Mouse (Mus musculus): Measurements from ENCODE around the gene Sdha.

The Sdha gene

DNA sequence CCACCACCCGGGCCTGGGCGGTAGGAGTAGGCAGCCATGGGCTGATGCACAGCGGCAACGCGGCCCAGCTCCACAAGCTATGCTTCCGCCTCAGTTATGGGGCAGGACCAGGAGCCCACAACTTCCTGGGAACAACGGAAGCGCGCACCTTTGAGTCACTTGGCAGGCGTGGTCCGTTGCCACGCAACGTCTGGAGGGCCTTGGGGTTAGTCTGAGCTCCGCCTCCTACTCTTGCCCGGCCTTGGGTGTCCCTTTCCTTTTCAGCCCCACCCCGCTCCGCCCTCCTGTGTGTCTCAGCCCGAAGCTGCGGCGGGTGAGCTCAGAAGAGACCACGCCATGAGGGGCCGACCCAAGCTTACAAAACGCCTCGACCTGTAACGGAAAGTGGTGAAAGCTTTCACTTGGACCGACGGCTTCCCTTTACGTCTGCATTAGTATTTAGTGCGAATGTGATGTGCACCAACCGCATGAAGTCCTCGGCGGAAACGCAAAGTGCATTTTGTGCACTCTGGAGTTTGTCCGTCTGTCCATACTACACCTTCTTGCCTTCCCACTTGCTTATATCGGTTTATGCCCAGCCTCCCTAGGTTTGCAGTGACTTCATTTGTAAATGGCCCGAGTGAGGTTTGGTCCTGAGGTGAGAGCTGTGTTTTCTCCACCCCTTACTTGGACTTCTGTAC, 32.8 kb downstream of the Sdha start, which contains the start of gene Pdcd6:
TSS of gene Pdcd6 (minus strand) at position 411 of the 680 bp plus-strand sequence.
- H3K27me3 ChIP-seq (ENCODE audit: control insufficient read depth, insufficient read depth, low read length, poor library complexity, severe bottlenecking): no peaks in the 10 kb centered on the region
- DNase-seq (ENCODE audit: low read depth, low spot score): peak; percentile 93

DNA sequence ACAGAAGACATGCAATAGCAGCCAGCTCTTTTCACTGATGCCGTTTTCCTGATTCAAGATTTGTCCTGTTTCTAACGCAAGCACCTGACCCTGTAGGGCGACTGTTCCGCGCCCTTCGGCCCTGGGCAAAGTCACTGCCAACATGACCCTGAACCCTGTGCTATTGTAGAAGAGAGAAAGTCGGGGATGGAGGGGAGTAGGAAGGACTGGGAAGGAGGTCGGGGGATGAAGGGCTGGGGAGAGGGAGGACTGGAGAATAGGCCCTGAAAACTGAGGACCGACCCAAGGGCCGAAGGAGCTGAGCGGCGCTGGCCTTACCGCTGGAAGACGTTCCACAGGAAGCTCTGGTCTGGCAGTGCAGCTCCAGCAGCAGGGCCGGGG, 33.3 kb downstream of the Sdha start:
- DNase-seq (ENCODE audit: low read depth, low spot score): no peak
- H3K27me3 ChIP-seq (ENCODE audit: control insufficient read depth, insufficient read depth, low read length, poor library complexity, severe bottlenecking): no peaks in the 10 kb centered on the region
- peaks cover 2% of the 10 kb centered on the region; the same call in 1 of the 2 replicates for H3K36me3 ChIP-seq (ENCODE audit: control insufficient read depth, insufficient read depth, low read length, poor library complexity, severe bottlenecking)

More for the DNA sequence above, 32.8 kb downstream of the Sdha start, which contains the start of gene Pdcd6:
- peaks cover 2% of the 10 kb centered on the region; the same call in 1 of the 2 replicates for H3K36me3 ChIP-seq (ENCODE audit: control insufficient read depth, insufficient read depth, low read length, poor library complexity, severe bottlenecking)

DNA sequence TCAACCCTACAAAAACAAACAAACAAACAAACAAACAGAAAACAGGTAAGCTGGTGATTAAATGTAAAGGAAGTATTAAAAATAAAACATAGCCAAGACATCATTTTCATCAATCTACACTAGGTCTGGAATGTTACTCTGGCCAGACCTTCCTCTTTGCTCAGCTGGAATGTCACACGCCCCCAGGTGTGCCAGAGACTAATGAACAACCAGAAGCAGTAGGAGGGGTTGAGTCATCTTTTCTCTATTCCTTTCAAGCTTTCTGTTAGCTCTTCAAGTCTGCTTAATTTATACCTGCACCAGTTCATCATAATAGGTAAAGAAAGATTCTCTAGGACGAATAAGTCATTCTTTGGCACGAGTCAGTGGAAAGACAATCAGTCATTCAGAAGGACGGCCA, 33.7 kb downstream of the Sdha start:
- Histone ChIP-seq H3K36me3 (ENCODE audit: control insufficient read depth, insufficient read depth, low read length, poor library complexity, severe bottlenecking) (peaks cover 2% of the 10 kb centered on the region; the same call in 1 of the 2 replicates), H3K27me3 (ENCODE audit: control insufficient read depth, insufficient read depth, low read length, poor library complexity, severe bottlenecking) (no peaks in the 10 kb centered on the region)
- DNase-seq (ENCODE audit: low read depth, low spot score): no peak

DNA sequence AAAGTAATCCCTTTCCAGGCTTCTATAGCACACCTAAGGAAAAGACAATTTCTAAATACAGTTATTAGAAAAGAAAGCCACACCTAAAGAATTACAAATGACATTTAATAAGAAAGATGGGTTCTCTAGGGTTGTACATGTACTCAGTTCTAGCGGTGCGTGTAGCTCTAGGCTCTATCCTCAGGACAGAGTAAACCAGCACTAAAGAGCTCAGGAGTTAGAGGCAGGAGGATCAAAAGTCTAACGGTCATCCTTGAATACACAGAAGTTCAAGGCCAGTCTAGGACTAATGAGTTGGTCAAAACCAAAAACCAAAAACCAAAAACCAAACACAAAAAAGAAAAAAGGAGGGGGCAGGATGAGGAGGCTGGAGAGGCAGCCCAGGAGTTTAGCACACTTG, 35.5 kb downstream of the Sdha start:
- H3K36me3 ChIP-seq (ENCODE audit: control insufficient read depth, insufficient read depth, low read length, poor library complexity, severe bottlenecking): 0 out of 2 replicates have a peak, but pooled peaks cover 2% of the 10 kb centered on the region
- no peak for DNase-seq (ENCODE audit: low read depth, low spot score)
- H3K27me3 ChIP-seq (ENCODE audit: control insufficient read depth, insufficient read depth, low read length, poor library complexity, severe bottlenecking): no peaks in the 10 kb centered on the region

DNA sequence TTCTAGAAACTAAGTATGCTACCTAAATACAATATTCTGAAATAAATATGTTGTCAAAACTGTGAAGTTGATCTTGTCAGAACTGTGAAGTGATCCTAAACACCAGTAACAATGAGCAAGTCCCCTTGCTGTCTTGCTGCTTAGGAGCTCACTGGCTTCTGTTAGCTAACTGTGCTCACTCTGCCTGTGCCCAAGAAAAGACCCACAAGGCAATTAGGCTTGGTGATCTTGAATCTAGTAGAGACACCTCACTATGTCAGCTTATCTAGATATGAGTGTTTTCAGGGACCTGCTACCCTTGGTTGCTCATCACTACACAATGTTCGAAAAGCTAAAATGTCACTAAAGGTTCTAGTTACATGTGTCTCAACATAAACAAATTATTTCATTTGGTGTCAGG, 44.3 kb downstream of the Sdha start:
- DNase-seq (ENCODE audit: low read depth, low spot score): no peak

DNA sequence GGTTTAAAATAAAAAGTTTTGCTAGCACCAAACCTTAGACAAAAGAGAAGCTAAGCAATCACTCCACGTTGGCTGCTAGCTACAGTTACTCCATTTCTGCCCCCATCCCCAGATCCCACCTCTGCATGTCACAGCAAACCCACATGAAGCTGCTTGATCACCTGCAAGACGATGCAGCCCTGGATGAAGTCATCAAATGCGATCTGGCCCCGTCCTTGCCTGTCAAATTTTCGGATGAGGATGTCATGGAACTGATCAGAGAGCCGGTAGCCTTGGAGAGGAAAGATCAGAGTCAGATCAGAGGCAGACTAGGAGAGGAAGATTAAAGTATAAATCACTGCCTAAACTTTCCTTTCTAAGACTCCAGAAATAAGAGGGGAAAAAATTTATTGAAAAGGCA, 44.7 kb downstream of the Sdha start:
- no peak for DNase-seq (ENCODE audit: low read depth, low spot score)
- Histone ChIP-seq H3K36me3 (ENCODE audit: control insufficient read depth, insufficient read depth, low read length, poor library complexity, severe bottlenecking) (peaks cover 1% of the 10 kb centered on the region; the same call in 1 of the 2 replicates), H3K27me3 (ENCODE audit: control insufficient read depth, insufficient read depth, low read length, poor library complexity, severe bottlenecking) (no peaks in the 10 kb centered on the region)

More for the DNA sequence above, 44.3 kb downstream of the Sdha start:
- no peaks in the 10 kb centered on the region for H3K27me3 ChIP-seq (ENCODE audit: control insufficient read depth, insufficient read depth, low read length, poor library complexity, severe bottlenecking)
- peaks cover 1% of the 10 kb centered on the region; the same call in 1 of the 2 replicates for H3K36me3 ChIP-seq (ENCODE audit: control insufficient read depth, insufficient read depth, low read length, poor library complexity, severe bottlenecking)

DNA sequence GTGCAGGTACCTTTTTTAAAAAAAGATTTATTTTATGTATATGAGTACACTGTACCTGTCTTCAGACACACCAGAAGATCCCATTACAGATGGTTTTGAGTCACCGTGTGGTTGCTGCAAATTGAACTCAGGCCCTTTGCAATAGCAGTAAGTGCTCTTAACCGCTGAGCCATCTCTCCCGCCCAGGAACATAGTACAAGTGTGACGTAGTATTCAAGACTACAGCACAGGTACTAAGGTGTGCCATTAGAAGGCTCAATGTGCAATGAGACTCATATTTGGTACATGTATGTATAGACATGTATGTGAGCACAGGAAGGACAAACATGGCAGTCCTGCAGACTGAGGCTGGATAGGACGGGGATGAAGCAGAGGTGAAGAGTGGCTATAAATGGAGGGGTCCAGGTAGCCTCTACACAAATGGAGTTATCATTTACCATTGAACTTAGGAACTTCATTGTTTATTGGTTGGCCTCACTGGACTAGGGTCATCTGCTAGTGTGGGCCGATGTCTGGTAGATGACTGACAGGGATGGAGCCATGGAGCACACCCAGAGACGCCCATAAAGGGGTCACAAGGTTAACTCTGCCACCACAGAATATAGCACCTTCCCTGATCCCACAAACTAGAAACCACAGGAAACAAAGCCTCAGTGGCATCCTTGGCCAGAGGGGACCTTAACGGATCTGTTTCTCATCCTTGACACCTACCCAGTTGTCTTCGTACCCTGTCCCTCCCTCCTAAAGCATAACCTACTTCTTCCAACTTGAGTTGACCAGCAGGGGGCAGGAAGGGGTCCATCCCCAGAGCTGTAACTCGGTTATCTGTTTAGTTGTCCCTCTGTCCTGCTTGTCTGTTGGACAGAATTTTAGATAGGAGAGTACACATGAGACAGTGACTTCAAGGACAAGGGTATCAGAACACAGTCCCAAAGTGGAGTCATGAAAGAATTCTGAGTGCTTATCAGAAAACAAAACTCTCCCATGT, 47.7 kb downstream of the Sdha start:
- Histone ChIP-seq H3K36me3 (ENCODE audit: control insufficient read depth, insufficient read depth, low read length, poor library complexity, severe bottlenecking) (peaks cover 1% of the 10 kb centered on the region; the same call in 1 of the 2 replicates), H3K27me3 (ENCODE audit: control insufficient read depth, insufficient read depth, low read length, poor library complexity, severe bottlenecking) (no peaks in the 10 kb centered on the region)
- peak; percentile 11 for DNase-seq (ENCODE audit: low read depth, low spot score)

DNA sequence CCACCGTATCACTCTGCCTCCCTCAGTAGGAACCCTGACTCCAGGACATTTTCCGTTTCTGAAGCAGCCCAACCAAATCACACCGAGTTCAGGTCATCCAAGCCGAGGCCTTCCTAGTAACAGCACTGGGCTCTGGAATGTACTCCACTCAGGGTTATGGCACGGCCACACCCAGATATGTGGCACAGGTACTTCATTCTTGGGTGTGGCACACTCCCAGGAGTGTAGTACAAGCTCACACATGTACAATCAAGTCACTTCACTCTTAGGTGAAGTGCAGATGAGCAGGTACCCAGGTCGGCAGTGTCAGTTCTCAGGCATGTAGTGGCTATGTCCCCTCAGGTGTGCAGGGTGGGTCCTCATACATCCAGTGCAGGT, 48.5 kb downstream of the Sdha start:
- no peaks in the 10 kb centered on the region for H3K27me3 ChIP-seq (ENCODE audit: control insufficient read depth, insufficient read depth, low read length, poor library complexity, severe bottlenecking)
- peaks cover 1% of the 10 kb centered on the region; the same call in 1 of the 2 replicates for H3K36me3 ChIP-seq (ENCODE audit: control insufficient read depth, insufficient read depth, low read length, poor library complexity, severe bottlenecking)
- DNase-seq (ENCODE audit: low read depth, low spot score): no peak

DNA sequence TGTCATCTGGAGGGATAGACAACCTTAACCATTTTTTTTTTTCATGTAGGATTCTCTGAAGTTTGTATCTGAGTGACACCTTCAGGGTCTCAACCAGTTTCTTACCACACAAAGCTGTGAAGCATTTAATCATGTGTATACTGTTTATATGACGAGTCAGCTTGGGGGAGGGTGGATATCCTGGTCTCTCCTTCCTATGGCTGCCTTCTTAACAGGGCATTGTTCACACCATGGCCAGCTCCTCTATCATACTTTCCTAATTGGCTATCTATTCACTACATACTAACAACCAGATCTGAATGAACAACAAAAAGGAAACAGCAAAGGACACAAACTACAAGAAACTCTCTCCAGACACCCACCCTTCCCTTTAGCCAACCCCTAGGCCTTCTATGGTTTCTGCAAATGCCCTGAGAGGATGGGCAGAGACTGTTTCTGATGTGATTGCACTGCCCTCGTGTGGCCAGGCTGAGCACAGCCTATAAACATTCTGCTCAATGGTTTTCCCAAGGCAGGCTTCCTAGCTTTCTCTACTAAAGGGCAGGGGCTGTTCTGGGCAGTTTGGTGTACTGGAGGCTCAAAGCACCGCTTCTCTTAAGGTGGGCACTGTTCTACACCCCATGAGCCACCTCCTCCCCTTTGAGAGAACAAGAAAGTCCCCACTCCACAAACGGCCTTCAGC, 49.0 kb downstream of the Sdha start:
- H3K36me3 ChIP-seq (ENCODE audit: control insufficient read depth, insufficient read depth, low read length, poor library complexity, severe bottlenecking): peaks cover 1% of the 10 kb centered on the region; the same call in 1 of the 2 replicates
- peak; percentile 70 for DNase-seq (ENCODE audit: low read depth, low spot score)
- no peaks in the 10 kb centered on the region for H3K27me3 ChIP-seq (ENCODE audit: control insufficient read depth, insufficient read depth, low read length, poor library complexity, severe bottlenecking)

DNA sequence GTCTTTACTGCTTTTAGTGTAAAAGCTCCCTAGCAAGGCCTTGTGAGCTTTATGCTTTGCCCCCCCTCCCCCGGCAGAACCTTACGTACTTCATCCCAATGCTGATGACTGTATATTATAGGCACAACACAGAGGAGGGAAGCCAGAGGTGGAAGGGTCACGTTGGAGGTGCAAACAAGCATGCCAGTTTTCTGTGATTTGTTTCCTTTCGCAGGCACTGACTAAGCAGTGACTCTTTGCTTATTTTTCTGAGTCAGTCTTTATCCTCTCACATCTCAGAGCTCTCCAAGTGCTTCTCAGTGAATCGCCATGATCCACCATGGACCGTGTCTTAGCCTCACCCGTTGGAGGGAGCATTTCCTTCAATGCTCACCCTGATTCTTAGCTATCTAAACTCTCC, 53.7 kb downstream of the Sdha start:
- no peak for DNase-seq (ENCODE audit: low read depth, low spot score)
- H3K36me3 ChIP-seq (ENCODE audit: control insufficient read depth, insufficient read depth, low read length, poor library complexity, severe bottlenecking): no peaks in the 10 kb centered on the region
- H3K27me3 ChIP-seq (ENCODE audit: control insufficient read depth, insufficient read depth, low read length, poor library complexity, severe bottlenecking): no peaks in the 10 kb centered on the region

DNA sequence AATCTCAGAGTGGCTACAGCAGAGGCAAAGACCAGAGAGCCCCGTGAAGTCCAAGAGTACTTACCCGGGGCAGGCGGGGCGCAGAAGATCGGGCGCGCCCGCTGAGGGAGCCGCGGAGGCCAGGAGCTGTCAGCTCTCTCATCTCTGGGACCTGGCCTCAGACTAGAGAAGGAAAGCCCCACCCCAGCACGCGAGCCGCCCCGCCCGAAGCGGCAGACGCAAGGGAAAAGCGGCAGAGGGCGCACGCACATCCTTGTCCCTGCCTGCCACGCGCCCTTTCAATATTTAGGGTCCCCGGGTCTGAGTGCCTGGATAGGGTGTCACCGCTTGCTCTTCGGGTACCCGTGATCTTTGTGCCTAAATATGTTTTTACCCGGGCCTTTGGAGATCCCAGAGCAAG, 57.9 kb downstream of the Sdha start, which contains the start of gene Ahrr:
TSS of gene Ahrr (minus strand) at position 165 of the 400 bp plus-strand sequence.
- no peak for DNase-seq (ENCODE audit: low read depth, low spot score)
- H3K27me3 ChIP-seq (ENCODE audit: control insufficient read depth, insufficient read depth, low read length, poor library complexity, severe bottlenecking): no peaks in the 10 kb centered on the region
- H3K36me3 ChIP-seq (ENCODE audit: control insufficient read depth, insufficient read depth, low read length, poor library complexity, severe bottlenecking): no peaks in the 10 kb centered on the region

DNA sequence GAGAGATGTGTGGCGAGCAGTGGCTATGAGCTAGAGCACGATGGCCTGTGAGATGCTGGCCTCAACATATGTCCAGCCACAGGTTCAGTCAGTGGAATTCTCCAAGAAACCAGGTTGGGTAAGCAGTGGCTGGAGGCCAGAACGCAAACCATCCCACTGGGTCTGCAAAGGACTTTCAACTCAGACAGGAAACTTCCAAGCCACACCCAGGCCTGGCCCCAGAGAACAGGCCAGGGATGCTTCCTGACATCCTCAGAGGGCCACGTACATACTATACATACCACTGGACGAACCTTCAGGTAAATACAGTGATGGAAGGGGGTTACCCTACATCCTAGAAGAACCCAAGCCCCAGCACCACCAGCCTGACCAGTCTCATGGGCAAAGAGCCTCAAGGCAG, 60.4 kb downstream of the Sdha start:
- no peaks in the 10 kb centered on the region for H3K36me3 ChIP-seq (ENCODE audit: control insufficient read depth, insufficient read depth, low read length, poor library complexity, severe bottlenecking)
- DNase-seq (ENCODE audit: low read depth, low spot score): no peak
- H3K27me3 ChIP-seq (ENCODE audit: control insufficient read depth, insufficient read depth, low read length, poor library complexity, severe bottlenecking): no peaks in the 10 kb centered on the region

DNA sequence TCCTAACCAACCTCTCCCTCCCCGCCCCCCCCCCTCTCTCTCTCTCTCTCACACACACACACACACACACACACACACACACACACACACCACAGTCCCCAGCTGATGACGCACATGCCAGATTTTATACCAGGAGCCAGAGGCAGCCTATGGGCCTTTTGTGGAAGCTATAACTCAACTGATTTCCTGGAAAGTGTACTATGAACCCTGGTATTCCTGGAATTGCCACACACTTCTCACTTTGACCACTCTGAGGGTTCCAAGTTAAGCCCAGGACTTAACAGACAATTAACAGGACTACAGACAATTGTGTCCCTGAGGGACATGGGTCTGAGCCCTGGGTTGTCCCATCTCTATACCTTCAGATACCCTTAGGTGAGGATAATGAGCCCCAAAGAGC, 67.8 kb downstream of the Sdha start:
- Histone ChIP-seq H3K27me3 (ENCODE audit: control insufficient read depth, insufficient read depth, low read length, poor library complexity, severe bottlenecking) (no peaks in the 10 kb centered on the region), H3K36me3 (ENCODE audit: control insufficient read depth, insufficient read depth, low read length, poor library complexity, severe bottlenecking) (no peaks in the 10 kb centered on the region)
- DNase-seq (ENCODE audit: low read depth, low spot score): no peak

DNA sequence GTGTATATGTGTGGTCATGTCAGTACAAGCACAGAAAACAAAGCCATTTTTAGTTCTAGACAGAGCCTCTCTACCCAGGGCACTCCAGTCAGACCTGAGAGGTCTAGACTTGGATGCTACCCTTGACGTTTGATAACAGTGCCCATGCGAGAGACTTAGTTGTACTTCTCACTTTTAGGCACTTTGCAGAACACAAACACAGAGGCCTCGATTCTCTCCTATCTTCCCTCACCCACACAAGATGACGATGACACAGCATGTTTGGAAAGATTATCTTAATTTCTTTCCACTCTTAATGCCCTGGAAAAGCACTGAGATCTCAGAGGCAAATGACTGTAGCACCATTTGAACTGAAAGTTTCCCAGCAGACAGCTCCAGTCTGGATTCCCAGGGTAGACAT, 74.4 kb downstream of the Sdha start:
- DNase-seq (ENCODE audit: low read depth, low spot score): no peak
- H3K36me3 ChIP-seq (ENCODE audit: control insufficient read depth, insufficient read depth, low read length, poor library complexity, severe bottlenecking): no peaks in the 10 kb centered on the region
- no peaks in the 10 kb centered on the region for H3K27me3 ChIP-seq (ENCODE audit: control insufficient read depth, insufficient read depth, low read length, poor library complexity, severe bottlenecking)
